Mouse (Mus musculus) cortical plate, adult 2 months (tissue): Measurements from ENCODE around the gene Btg3.

Source experiments
- CTCF ChIP-seq: fragments of 200-500 bp; IDR thresholded peaks from 2 replicates; pipeline ENCODE4 v1.5.1; 2011; ENCODE audit warnings: mild to moderate bottlenecking, control low read depth, low read length; ENCODE audit not compliant: insufficient read depth; ENCODE audit errors: extremely low read depth
- POLR2A ChIP-seq: fragments of 200-500 bp; IDR thresholded peaks from 2 replicates; pipeline ENCODE4 v1.6.1; 2011; ENCODE audit warnings: mild to moderate bottlenecking, low read length, control low read depth; ENCODE audit not compliant: insufficient read depth; ENCODE audit errors: extremely low read depth

DNA sequence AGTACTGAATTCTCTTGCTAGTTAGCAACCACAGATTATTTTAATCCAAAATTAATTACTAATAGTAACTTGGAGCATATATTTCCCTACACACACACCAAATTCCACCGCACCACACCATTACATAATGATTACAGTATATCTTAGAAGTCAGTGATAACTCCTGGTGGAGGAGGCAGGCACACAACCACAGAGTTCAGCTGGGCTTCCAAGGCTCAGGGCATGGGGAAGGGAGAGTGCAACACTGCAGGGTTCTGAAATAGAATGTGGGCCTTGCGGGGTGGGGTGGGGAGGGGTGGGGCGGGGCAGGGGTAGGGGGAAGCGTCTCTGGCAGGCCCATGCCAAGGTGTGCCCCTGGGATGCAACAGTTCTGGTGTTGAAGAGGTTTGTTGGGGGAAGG is 81.4 kb downstream of the Btg3 start:
- TF ChIP-seq CTCF = no peak
- no peak for TF ChIP-seq POLR2A
